Mouse (Mus musculus) erythroid progenitor cell, adult 5-6 weeks (primary cell): ENCODE measurements around the gene Hcn1. TPM values are rescaled to one million over a fixed set of nuclear protein-coding genes. Genes with fewer than 3 reads are reported as not detected.

Experiments used
- ATAC-seq: replicated peaks from 2 replicates; pipeline ENCODE4 v1.8.0; 2016; ENCODE audit warnings: moderate number of reproducible peaks, mild to moderate bottlenecking, moderate TSS enrichment, inconsistent platforms; ENCODE audit not compliant: poor library complexity, low FRiP score, severe bottlenecking
- total RNA-seq, 2 experiments: library from RNA; stranded (forward) in 1 of 2; stranded (reverse) in 1 of 2; fragments of 150-400 nt in 1 of 2; fragments of 186-747, 209-891 nt in 1 of 2; gene quantifications; 2 replicates each; pipeline versions ENCODE4 v1.2.3 to v1.2.4; 2015 to 2017; ENCODE audit warnings: low replicate concordance in 2 of 2

The Hcn1 gene
- total RNA-seq, 2 experiments from 2014 or later = not detected

GRCm38 (mm10) chr13:117687670-117688069, 85.5 kb downstream of the Hcn1 start:
- ATAC-seq = no peak

- no peak for ATAC-seq
Measured at GRCm38 (mm10) chr13:117694729-117695332, 92.7 kb downstream of the Hcn1 start.

GRCm38 (mm10) chr13:117705573-117705972, 103.5 kb downstream of the Hcn1 start:
- no peak for ATAC-seq

GRCm38 (mm10) chr13:117705997-117706396, 103.9 kb downstream of the Hcn1 start:
- no peak for ATAC-seq

- ATAC-seq = no peak
Measured at GRCm38 (mm10) chr13:117706496-117706895, 104.4 kb downstream of the Hcn1 start.

GRCm38 (mm10) chr13:117706986-117707738, 105.0 kb downstream of the Hcn1 start:
- ATAC-seq = no peak

GRCm38 (mm10) chr13:117710811-117711210, 108.7 kb downstream of the Hcn1 start:
- ATAC-seq = no peak

GRCm38 (mm10) chr13:117722090-117722489, 120.0 kb downstream of the Hcn1 start:
- ATAC-seq = no peak

GRCm38 (mm10) chr13:117724083-117724482, 122.0 kb downstream of the Hcn1 start:
- ATAC-seq = no peak

- ATAC-seq = no peak
Measured at GRCm38 (mm10) chr13:117728393-117728792, 126.3 kb downstream of the Hcn1 start.

GRCm38 (mm10) chr13:117732738-117733137, 130.6 kb downstream of the Hcn1 start:
- ATAC-seq = no peak

- ATAC-seq = no peak
Measured at GRCm38 (mm10) chr13:117744451-117744850, 142.3 kb downstream of the Hcn1 start.

- no peak for ATAC-seq
Measured at GRCm38 (mm10) chr13:117745173-117745572, 143.1 kb downstream of the Hcn1 start.

GRCm38 (mm10) chr13:117765487-117765886, 163.4 kb downstream of the Hcn1 start:
- no peak for ATAC-seq

GRCm38 (mm10) chr13:117785376-117785775, 183.3 kb downstream of the Hcn1 start:
- ATAC-seq = no peak

GRCm38 (mm10) chr13:117792861-117793260, 190.7 kb downstream of the Hcn1 start:
- ATAC-seq = no peak

- ATAC-seq = no peak
Measured at GRCm38 (mm10) chr13:117801061-117801460, 198.9 kb downstream of the Hcn1 start.

- no peak for ATAC-seq
Measured at GRCm38 (mm10) chr13:117827628-117828027, 225.5 kb downstream of the Hcn1 start.

- ATAC-seq = no peak
Measured at GRCm38 (mm10) chr13:117836658-117837057, 234.5 kb downstream of the Hcn1 start.

GRCm38 (mm10) chr13:117838264-117838663, 236.1 kb downstream of the Hcn1 start:
- ATAC-seq = no peak

- ATAC-seq = no peak
Measured at GRCm38 (mm10) chr13:117842366-117842765, 240.2 kb downstream of the Hcn1 start.
